ENCODE assay signal across 34 mouse cellular contexts in the genomic region with DNA sequence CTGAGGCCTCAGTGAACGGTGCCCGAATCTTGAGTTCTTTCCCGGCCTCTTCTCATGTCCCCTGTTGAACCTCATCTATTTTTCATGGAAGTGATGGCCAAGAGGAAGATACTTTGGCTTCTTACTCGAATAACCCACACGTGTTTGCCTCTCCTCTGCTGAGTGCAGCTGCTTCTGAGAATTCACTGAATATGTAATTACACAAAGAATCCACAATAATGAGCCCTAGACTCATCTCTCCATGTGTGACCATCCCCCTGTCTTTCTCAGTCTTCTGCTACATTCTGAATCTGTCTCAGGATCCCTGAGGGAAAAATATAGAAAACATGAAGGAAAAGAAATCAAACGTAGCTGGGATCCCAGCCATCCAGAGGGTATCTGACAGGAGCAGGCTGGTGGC. TPM values are rescaled to one million over a fixed set of nuclear protein-coding genes. Genes with fewer than 3 reads are reported as not detected.
"Had no signal": no experiment of that assay in that cellular context is flagged by ENCODE, and none has a peak within 500 bp of the region (broad histone marks: within the 10 kb centered on the region; RNA-seq: fewer than 3 reads in every experiment).

No protein-coding gene starts in this region.

- H3K36me3 ChIP-seq: heart, embryonic 13.5 days; heart, embryonic 15.5 days; hindbrain, embryonic 10.5 days; hindbrain, embryonic 12.5 days; kidney, embryonic 15.5 days; limb, embryonic 13.5 days; limb, embryonic 15.5 days; liver, embryonic 12.5 days had no signal

- H3K4me1 ChIP-seq: heart, embryonic 15.5 days; hindbrain, embryonic 10.5 days; hindbrain, embryonic 12.5 days; liver, embryonic 12.5 days had no signal

- H3K9me3 ChIP-seq: heart, embryonic 13.5 days; heart, embryonic 15.5 days; hindbrain, embryonic 10.5 days; hindbrain, embryonic 12.5 days; kidney, embryonic 15.5 days; limb, embryonic 13.5 days; limb, embryonic 15.5 days; liver, embryonic 12.5 days had no signal

- H3K4me2 ChIP-seq: heart, embryonic 11.5 days; heart, embryonic 13.5 days; heart, embryonic 15.5 days; hindbrain, embryonic 12.5 days; hindbrain, embryonic 14.5 days; kidney, embryonic 15.5 days; limb, embryonic 13.5 days; limb, embryonic 15.5 days; liver, embryonic 12.5 days had no signal

- ATAC-seq: hindbrain, embryonic 16.5 days; inflammation-experienced regulatory T-cells, adult 6 months; intestine, embryonic 16.5 days; liver, embryonic 12.5 days had no signal

- H3K27me3 ChIP-seq: hindbrain, embryonic 12.5 days; liver, embryonic 12.5 days had no signal

- H3K4me3 ChIP-seq: heart, adult 2 months; heart, embryonic 13.5 days; heart, embryonic 15.5 days; hindbrain, embryonic 10.5 days; hindbrain, embryonic 12.5 days; kidney, embryonic 15.5 days; limb, embryonic 13.5 days; limb, embryonic 15.5 days; liver, embryonic 12.5 days had no signal

- H3K27ac ChIP-seq: heart, adult 2 months; heart, embryonic 13.5 days; heart, embryonic 15.5 days; hindbrain, embryonic 10.5 days; hindbrain, embryonic 12.5 days; hindbrain, embryonic 14.5 days; kidney, embryonic 15.5 days; kidney, postnatal 0 days; limb, embryonic 13.5 days; limb, embryonic 15.5 days; liver, embryonic 12.5 days; liver, embryonic 14.5 days had no signal

- DNase-seq: gastrocnemius, postnatal 14 days; gastrocnemius, postnatal 36 days; heart, adult 11 months; heart, adult 2 months; heart, postnatal 14 days; heart, postnatal 36 days; kidney, adult 11 months; kidney, adult 2 months; kidney, adult 9 months; kidney, postnatal 14 days; kidney, postnatal 36 days; layer of hippocampus, adult 9-11 months; layer of hippocampus, postnatal 36 days; left cerebral cortex, postnatal 4 days had no signal

- H3K9ac ChIP-seq: heart, embryonic 13.5 days; heart, embryonic 15.5 days; hindbrain, embryonic 12.5 days; hindbrain, embryonic 14.5 days; kidney, embryonic 15.5 days; limb, embryonic 13.5 days; limb, embryonic 15.5 days; liver, embryonic 12.5 days; liver, embryonic 14.5 days had no signal

RNA-seq across cellular contexts. Expression of a gene that starts 32.5 kb away (rescaled TPM):
- total RNA-seq: gastrocnemius, adult 18-20 months; gastrocnemius, adult 8-10 months; gastrocnemius, postnatal 36 days; heart, adult 2 months; heart, postnatal 36 days; liver, adult 2 months had no signal
- polyA plus RNA-seq: heart, embryonic 11.5 days; heart, embryonic 15.5 days; heart, postnatal 0 days; inflammation-experienced regulatory T-cells, adult 6 months; intestine, embryonic 16.5 days; large intestine, adult 2 months; liver, adult 2 months had no signal
